Mouse (Mus musculus): Measurements from ENCODE around the gene Ccnd2. TPM values are rescaled to one million over a fixed set of nuclear protein-coding genes. Genes with fewer than 3 reads are reported as not detected.

Ccnd2 gene
- polyA plus RNA-seq, 1 experiment, result 13.9 TPM

- Histone ChIP-seq H3K27me3 (ENCODE audit: control insufficient read depth, insufficient read depth, insufficient read length) (no peaks in the 10 kb centered on the region), H3ac (ENCODE audit: control insufficient read depth, insufficient read length) (no peak overlapping the region), H3K36me3 (ENCODE audit: control insufficient read depth, insufficient read depth) (no peaks in the 10 kb centered on the region), H3K79me2 (ENCODE audit: control insufficient read depth, insufficient read depth) (peaks cover 15% of the 10 kb centered on the region), H3K4me2 (ENCODE audit: low read depth) (no peak overlapping the region), H3K4me3 (no peak overlapping the region)
- TF ChIP-seq E2F4 (IDR thresholded peaks at IDR 0.05; ENCODE audit: insufficient read depth), result no peak
- TF ChIP-seq CEBPB (IDR thresholded peaks at IDR 0.05; ENCODE audit: insufficient read depth, poor library complexity, severe bottlenecking), result no peak
- TF ChIP-seq SRF (IDR thresholded peaks at IDR 0.05; ENCODE audit: control insufficient read depth, insufficient read length, low read depth), result no peak
- no peak for TF ChIP-seq POLR2AphosphoS2 (IDR thresholded peaks at IDR 0.05; ENCODE audit: insufficient read length, low read depth)
Observed at GRCm38 (mm10) chr6:127107413-127107812, 44.6 kb downstream of the Ccnd2 start.

GRCm38 (mm10) chr6:127106726-127107125 is 45.3 kb downstream of the Ccnd2 start:
- H3ac ChIP-seq (ENCODE audit: control insufficient read depth, insufficient read length), result no peak overlapping the region
- H3K4me2 ChIP-seq (ENCODE audit: low read depth), result no peak overlapping the region
- H3K79me2 ChIP-seq (ENCODE audit: control insufficient read depth, insufficient read depth), result peaks cover 15% of the 10 kb centered on the region
- peaks cover 4% of the 10 kb centered on the region for H3K36me3 ChIP-seq (ENCODE audit: control insufficient read depth, insufficient read depth)
- H3K4me3 ChIP-seq, result no peak overlapping the region
- H3K27me3 ChIP-seq (ENCODE audit: control insufficient read depth, insufficient read depth, insufficient read length), result no peaks in the 10 kb centered on the region
- no peak for TF ChIP-seq TCF3 (IDR thresholded peaks at IDR 0.05; ENCODE audit: insufficient read length, low read depth)
- TF ChIP-seq MAX (IDR thresholded peaks at IDR 0.05; ENCODE audit: low read depth), result no peak
- TF ChIP-seq CEBPB (IDR thresholded peaks at IDR 0.05; ENCODE audit: insufficient read depth, poor library complexity, severe bottlenecking), result no peak
- no peak for TF ChIP-seq MYOG (IDR thresholded peaks at IDR 0.05; ENCODE audit: control insufficient read depth in 1 of 3, insufficient read depth in 1 of 3, insufficient read length in 2 of 3, low read depth in 2 of 3)
- no peak for TF ChIP-seq REST (IDR thresholded peaks at IDR 0.05; ENCODE audit: insufficient read depth, insufficient read length)
- TF ChIP-seq USF1 (IDR thresholded peaks at IDR 0.05; ENCODE audit: low read depth), result no peak
- TF ChIP-seq TCF12 (IDR thresholded peaks at IDR 0.05; ENCODE audit: insufficient read depth, poor library complexity, severe bottlenecking), result no peak
- TF ChIP-seq POLR2AphosphoS2 (IDR thresholded peaks at IDR 0.05; ENCODE audit: insufficient read length, low read depth), result no peak
- TF ChIP-seq MYOD1 (IDR thresholded peaks at IDR 0.05; ENCODE audit: control insufficient read depth in 1 of 3, insufficient read length in 2 of 3, low read depth in 2 of 3), result no peak
- no peak for TF ChIP-seq E2F4 (IDR thresholded peaks at IDR 0.05; ENCODE audit: insufficient read depth)
- TF ChIP-seq SRF (IDR thresholded peaks at IDR 0.05; ENCODE audit: control insufficient read depth, insufficient read length, low read depth), result no peak
- no peak for TF ChIP-seq POLR2A (IDR thresholded peaks at IDR 0.05; ENCODE audit: insufficient read length, low read depth)

GRCm38 (mm10) chr6:127106189-127106588 is 45.8 kb downstream of the Ccnd2 start:
- TF ChIP-seq TCF12 (IDR thresholded peaks at IDR 0.05; ENCODE audit: insufficient read depth, poor library complexity, severe bottlenecking) (no peak), CEBPB (IDR thresholded peaks at IDR 0.05; ENCODE audit: insufficient read depth, poor library complexity, severe bottlenecking) (no peak), POLR2AphosphoS2 (IDR thresholded peaks at IDR 0.05; ENCODE audit: insufficient read length, low read depth) (no peak), USF1 (IDR thresholded peaks at IDR 0.05; ENCODE audit: low read depth) (no peak), MYOD1 (IDR thresholded peaks at IDR 0.05; ENCODE audit: control insufficient read depth in 1 of 3, insufficient read length in 2 of 3, low read depth in 2 of 3) (no peak)
- Histone ChIP-seq H3K36me3 (ENCODE audit: control insufficient read depth, insufficient read depth) (peaks cover 4% of the 10 kb centered on the region), H3K79me2 (ENCODE audit: control insufficient read depth, insufficient read depth) (peaks cover 15% of the 10 kb centered on the region), H3K4me3 (no peak overlapping the region), H3K4me2 (ENCODE audit: low read depth) (no peak overlapping the region), H3K27me3 (ENCODE audit: control insufficient read depth, insufficient read depth, insufficient read length) (no peaks in the 10 kb centered on the region), H3ac (ENCODE audit: control insufficient read depth, insufficient read length) (no peak overlapping the region)

GRCm38 (mm10) chr6:127105107-127105506 is 46.9 kb downstream of the Ccnd2 start:
- Histone ChIP-seq H3K27me3 (ENCODE audit: control insufficient read depth, insufficient read depth, insufficient read length) (no peaks in the 10 kb centered on the region), H3K4me2 (ENCODE audit: low read depth) (no peak overlapping the region), H3ac (ENCODE audit: control insufficient read depth, insufficient read length) (no peak overlapping the region), H3K79me2 (ENCODE audit: control insufficient read depth, insufficient read depth) (peaks cover 15% of the 10 kb centered on the region), H3K4me3 (no peak overlapping the region), H3K36me3 (ENCODE audit: control insufficient read depth, insufficient read depth) (peaks cover 4% of the 10 kb centered on the region)
- TF ChIP-seq CEBPB (IDR thresholded peaks at IDR 0.05; ENCODE audit: insufficient read depth, poor library complexity, severe bottlenecking) (no peak), USF1 (IDR thresholded peaks at IDR 0.05; ENCODE audit: low read depth) (no peak), POLR2A (IDR thresholded peaks at IDR 0.05; ENCODE audit: insufficient read length, low read depth) (no peak), TCF3 (IDR thresholded peaks at IDR 0.05; ENCODE audit: insufficient read length, low read depth) (no peak), POLR2AphosphoS2 (IDR thresholded peaks at IDR 0.05; ENCODE audit: insufficient read length, low read depth) (no peak), MYOD1 (IDR thresholded peaks at IDR 0.05; ENCODE audit: control insufficient read depth in 1 of 3, insufficient read length in 2 of 3, low read depth in 2 of 3) (no peak), SRF (IDR thresholded peaks at IDR 0.05; ENCODE audit: control insufficient read depth, insufficient read length, low read depth) (no peak), MAX (IDR thresholded peaks at IDR 0.05; ENCODE audit: low read depth) (no peak), REST (IDR thresholded peaks at IDR 0.05; ENCODE audit: insufficient read depth, insufficient read length) (no peak), MYOG (IDR thresholded peaks at IDR 0.05; ENCODE audit: control insufficient read depth in 1 of 3, insufficient read depth in 1 of 3, insufficient read length in 2 of 3, low read depth in 2 of 3) (no peak), TCF12 (IDR thresholded peaks at IDR 0.05; ENCODE audit: insufficient read depth, poor library complexity, severe bottlenecking) (no peak), E2F4 (IDR thresholded peaks at IDR 0.05; ENCODE audit: insufficient read depth) (no peak)

- Histone ChIP-seq H3K4me2 (ENCODE audit: low read depth) (no peak overlapping the region), H3K36me3 (ENCODE audit: control insufficient read depth, insufficient read depth) (peaks cover 4% of the 10 kb centered on the region), H3ac (ENCODE audit: control insufficient read depth, insufficient read length) (no peak overlapping the region), H3K4me3 (no peak overlapping the region), H3K79me2 (ENCODE audit: control insufficient read depth, insufficient read depth) (peaks cover 15% of the 10 kb centered on the region), H3K27me3 (ENCODE audit: control insufficient read depth, insufficient read depth, insufficient read length) (no peaks in the 10 kb centered on the region)
- TF ChIP-seq USF1 (IDR thresholded peaks at IDR 0.05; ENCODE audit: low read depth) (no peak), MYOG (IDR thresholded peaks at IDR 0.05; ENCODE audit: control insufficient read depth in 1 of 3, insufficient read depth in 1 of 3, insufficient read length in 2 of 3, low read depth in 2 of 3) (no peak), CEBPB (IDR thresholded peaks at IDR 0.05; ENCODE audit: insufficient read depth, poor library complexity, severe bottlenecking) (no peak), E2F4 (IDR thresholded peaks at IDR 0.05; ENCODE audit: insufficient read depth) (no peak), SRF (IDR thresholded peaks at IDR 0.05; ENCODE audit: control insufficient read depth, insufficient read length, low read depth) (no peak), MYOD1 (IDR thresholded peaks at IDR 0.05; ENCODE audit: control insufficient read depth in 1 of 3, insufficient read length in 2 of 3, low read depth in 2 of 3) (no peak), POLR2A (IDR thresholded peaks at IDR 0.05; ENCODE audit: insufficient read length, low read depth) (no peak), MAX (IDR thresholded peaks at IDR 0.05; ENCODE audit: low read depth) (no peak), TCF3 (IDR thresholded peaks at IDR 0.05; ENCODE audit: insufficient read length, low read depth) (no peak), REST (IDR thresholded peaks at IDR 0.05; ENCODE audit: insufficient read depth, insufficient read length) (no peak), TCF12 (IDR thresholded peaks at IDR 0.05; ENCODE audit: insufficient read depth, poor library complexity, severe bottlenecking) (no peak)
Observed at GRCm38 (mm10) chr6:127104396-127105029, 47.5 kb downstream of the Ccnd2 start.

Data from myocyte (in vitro differentiated cells).